Mouse (Mus musculus) MEL (cell line): ENCODE results near the gene Elk4. TPM values are rescaled to one million over a fixed set of nuclear protein-coding genes. Genes with fewer than 3 reads are reported as not detected.

Experiments
- DNase-seq: peaks from one replicate; pipeline ENCODE4 v3.0.0; 2011; ENCODE audit warnings: low read depth, low spot score
- H3K27ac ChIP-seq: 2 replicates; pipeline ENCODE4 v1.5.1; 2012; ENCODE audit warnings: low read depth, mild to moderate bottlenecking, control low read depth, low read length, moderate library complexity; ENCODE audit not compliant: control insufficient read depth
- H3K27me3 ChIP-seq, 2 experiments: fragments of 150-350 bp in 1 of 2; sonication (generic) in 1 of 2; 2 replicates each; pipeline ENCODE4 v1.6.1; 2012; ENCODE audit warnings: low read length in 2 of 2, mild to moderate bottlenecking in 2 of 2, improper control_type of control experiment in 1 of 2, moderate library complexity in 1 of 2; ENCODE audit not compliant: insufficient read depth in 2 of 2, control insufficient read depth in 1 of 2
- H3K36me3 ChIP-seq, 2 experiments: 2 replicates each; pipeline ENCODE4 v1.6.1; 2012 to 2014; ENCODE audit warnings: low read length in 2 of 2, improper control_type of control experiment in 1 of 2, inconsistent platforms in 1 of 2, mild to moderate bottlenecking in 1 of 2; ENCODE audit not compliant: insufficient read depth in 2 of 2, control insufficient read depth in 1 of 2
- H3K4me1 ChIP-seq, 2 experiments: fragments of 150-350 bp in 1 of 2; sonication (generic) in 1 of 2; 2 replicates each; pipeline ENCODE4 v1.6.1; 2012; ENCODE audit warnings: low read length in 2 of 2, improper control_type of control experiment in 1 of 2, mild to moderate bottlenecking in 1 of 2; ENCODE audit not compliant: insufficient read depth in 2 of 2, control insufficient read depth in 1 of 2
- H3K4me3 ChIP-seq, 2 experiments: fragments of 150-350 bp in 1 of 2; sonication (generic) in 1 of 2; 2 replicates each; pipeline ENCODE4 v1.5.1; 2012; ENCODE audit warnings: low read depth in 2 of 2, low read length in 2 of 2, mild to moderate bottlenecking in 2 of 2, moderate library complexity in 2 of 2, control low read depth in 1 of 2, improper control_type of control experiment in 1 of 2; ENCODE audit not compliant: control insufficient read depth in 1 of 2, insufficient read depth in 1 of 2
- H3K79me2 ChIP-seq: 2 replicates; pipeline ENCODE4 v1.6.1; 2012; ENCODE audit warnings: mild to moderate bottlenecking, low read length, moderate library complexity; ENCODE audit not compliant: control insufficient read depth, poor library complexity, insufficient read depth
- H3K9ac ChIP-seq: 2 replicates; pipeline ENCODE4 v1.6.1; 2012; ENCODE audit warnings: low read depth, mild to moderate bottlenecking, control low read depth, low read length, moderate library complexity; ENCODE audit not compliant: control insufficient read depth, poor library complexity, severe bottlenecking
- H3K9me3 ChIP-seq: fragments of 150-350 bp; sonication (generic); replicated peaks from 2 replicates; pipeline ENCODE4 v1.6.1; 2012; ENCODE audit warnings: mild to moderate bottlenecking, low read length, improper control_type of control experiment, moderate library complexity; ENCODE audit not compliant: insufficient read depth
- CHD1 ChIP-seq: IDR thresholded peaks from 2 replicates; pipeline ENCODE4 v1.6.1; 2012; ENCODE audit warnings: low read depth, mild to moderate bottlenecking, inconsistent platforms, low read length, improper control_type of control experiment
- CHD2 ChIP-seq: IDR thresholded peaks from 2 replicates; pipeline ENCODE4 v1.6.1; 2011; ENCODE audit warnings: low read length, improper control_type of control experiment
- CTCF ChIP-seq, 3 experiments: IDR thresholded peaks in 2 of 3; conservative IDR thresholded peaks in 1 of 3; 2 replicates each; pipeline ENCODE4 v1.5.1; 2011 to 2012; ENCODE audit warnings: low read length in 3 of 3, low read depth in 2 of 3, mild to moderate bottlenecking in 2 of 3, improper control_type of control experiment in 1 of 3, inconsistent platforms in 1 of 3, mixed read lengths in 1 of 3, moderate library complexity in 1 of 3; ENCODE audit not compliant: control insufficient read depth in 1 of 3, insufficient read depth in 1 of 3, poor library complexity in 1 of 3, severe bottlenecking in 1 of 3
- ELF1 ChIP-seq: IDR thresholded peaks from 2 replicates; pipeline ENCODE4 v1.6.1; 2014; ENCODE audit warnings: low read depth, mild to moderate bottlenecking, inconsistent platforms, low read length, improper control_type of control experiment, moderate library complexity
- EP300 ChIP-seq, 2 experiments: IDR thresholded peaks; 2 replicates each; pipeline ENCODE4 v1.6.1; 2011; ENCODE audit warnings: improper control_type of control experiment in 2 of 2, low read length in 2 of 2, low read depth in 1 of 2, mild to moderate bottlenecking in 1 of 2
- ETS1 ChIP-seq: IDR thresholded peaks from 2 replicates; pipeline ENCODE4 v1.6.1; 2012; ENCODE audit warnings: low read depth, mild to moderate bottlenecking, inconsistent platforms, low read length, improper control_type of control experiment, moderate library complexity
- GABPA ChIP-seq: IDR thresholded peaks from 2 replicates; pipeline ENCODE4 v1.6.1; 2012; ENCODE audit warnings: low read depth, mild to moderate bottlenecking, inconsistent platforms, low read length, improper control_type of control experiment, moderate library complexity
- HCFC1 ChIP-seq: IDR thresholded peaks from 2 replicates; pipeline ENCODE4 v1.6.1; 2012; ENCODE audit warnings: low read depth, mild to moderate bottlenecking, inconsistent platforms, low read length, improper control_type of control experiment, moderate library complexity
- JUND ChIP-seq: IDR thresholded peaks from 2 replicates; pipeline ENCODE4 v1.6.1; 2011; ENCODE audit warnings: low read depth, mild to moderate bottlenecking, improper control_type of control experiment, low read length
- KAT2A ChIP-seq: conservative IDR thresholded peaks from 2 replicates; pipeline ENCODE4 v1.6.1; 2012; ENCODE audit warnings: low read depth, low read length, improper control_type of control experiment, inconsistent platforms
- MAX ChIP-seq: IDR thresholded peaks from 2 replicates; pipeline ENCODE4 v1.6.1; 2011; ENCODE audit warnings: low read length, improper control_type of control experiment
- MAZ ChIP-seq: IDR thresholded peaks from 2 replicates; pipeline ENCODE4 v1.6.1; 2012; ENCODE audit warnings: low read depth, mild to moderate bottlenecking, inconsistent platforms, low read length, improper control_type of control experiment
- MEF2A ChIP-seq: IDR thresholded peaks from 2 replicates; pipeline ENCODE4 v1.6.1; 2014; ENCODE audit warnings: low read depth, mild to moderate bottlenecking, inconsistent platforms, low read length, improper control_type of control experiment; ENCODE audit not compliant: poor library complexity, insufficient replicate concordance, severe bottlenecking; ENCODE audit errors: extremely low read depth
- MXI1 ChIP-seq: IDR thresholded peaks from 2 replicates; pipeline ENCODE4 v1.6.1; 2011; ENCODE audit warnings: mild to moderate bottlenecking, low read depth, low read length, improper control_type of control experiment
- MYB ChIP-seq: IDR thresholded peaks from 2 replicates; pipeline ENCODE4 v1.6.1; 2011; ENCODE audit warnings: mild to moderate bottlenecking, low read depth, low read length, improper control_type of control experiment
- MYC ChIP-seq: IDR thresholded peaks from 2 replicates; pipeline ENCODE4 v1.6.1; 2011; ENCODE audit warnings: low read depth, mild to moderate bottlenecking, low read length, improper control_type of control experiment, moderate library complexity
- NELFE ChIP-seq: IDR thresholded peaks from 2 replicates; pipeline ENCODE4 v1.6.1; 2011; ENCODE audit warnings: low read depth, low read length, improper control_type of control experiment
- NRF1 ChIP-seq: IDR thresholded peaks from 2 replicates; pipeline ENCODE4 v1.6.1; 2014; ENCODE audit warnings: low read depth, mild to moderate bottlenecking, inconsistent platforms, low read length, improper control_type of control experiment, moderate library complexity; ENCODE audit not compliant: poor library complexity, insufficient read depth, severe bottlenecking
- POLR2A ChIP-seq, 2 experiments: IDR thresholded peaks; 2 replicates each; pipeline ENCODE4 v1.6.1; 2011 to 2012; ENCODE audit warnings: low read length in 2 of 2, mild to moderate bottlenecking in 2 of 2, control low read depth in 1 of 2, improper control_type of control experiment in 1 of 2, low read depth in 1 of 2, moderate library complexity in 1 of 2; ENCODE audit not compliant: control insufficient read depth in 1 of 2, insufficient read depth in 1 of 2, poor library complexity in 1 of 2
- POLR2AphosphoS2 ChIP-seq: IDR thresholded peaks from 2 replicates; pipeline ENCODE4 v1.6.1; 2011; ENCODE audit warnings: low read length, improper control_type of control experiment
- POLR2AphosphoS5 ChIP-seq: IDR thresholded peaks from 2 replicates; pipeline ENCODE4 v1.6.1; 2012; ENCODE audit warnings: low read depth, borderline replicate concordance, mild to moderate bottlenecking, inconsistent platforms, low read length, moderate library complexity, mixed read lengths
- RAD21 ChIP-seq: IDR thresholded peaks from 2 replicates; pipeline ENCODE4 v1.6.1; 2011; ENCODE audit warnings: mild to moderate bottlenecking, low read depth, low read length, improper control_type of control experiment
- RCOR1 ChIP-seq: IDR thresholded peaks from 2 replicates; pipeline ENCODE4 v1.6.1; 2012; ENCODE audit warnings: low read depth, mild to moderate bottlenecking, inconsistent platforms, low read length, improper control_type of control experiment
- SIN3A ChIP-seq: IDR thresholded peaks from 2 replicates; pipeline ENCODE4 v1.6.1; 2012; ENCODE audit warnings: low read length, improper control_type of control experiment, inconsistent platforms
- SMC3 ChIP-seq: IDR thresholded peaks from 2 replicates; pipeline ENCODE4 v1.6.1; 2011; ENCODE audit warnings: low read depth, low read length, improper control_type of control experiment
- TAL1 ChIP-seq: IDR thresholded peaks from 2 replicates; pipeline ENCODE4 v1.6.1; 2012; ENCODE audit warnings: mild to moderate bottlenecking, inconsistent platforms, low read length, moderate library complexity, mixed read lengths
- TBP ChIP-seq: IDR thresholded peaks from 2 replicates; pipeline ENCODE4 v1.8.0; 2011; ENCODE audit warnings: low read depth, low read length, improper control_type of control experiment
- TCF12 ChIP-seq: IDR thresholded peaks from 2 replicates; pipeline ENCODE4 v1.6.1; 2014; ENCODE audit warnings: low read depth, mild to moderate bottlenecking, inconsistent platforms, low read length, improper control_type of control experiment, moderate library complexity
- UBTF ChIP-seq: IDR thresholded peaks from 2 replicates; pipeline ENCODE4 v1.6.1; 2012; ENCODE audit warnings: low read depth, mild to moderate bottlenecking, inconsistent platforms, low read length, improper control_type of control experiment, moderate library complexity, borderline replicate concordance; ENCODE audit not compliant: insufficient read depth
- USF1 ChIP-seq: IDR thresholded peaks from 2 replicates; pipeline ENCODE4 v1.6.1; 2014; ENCODE audit warnings: low read depth, mild to moderate bottlenecking, inconsistent platforms, low read length, improper control_type of control experiment, moderate library complexity
- USF2 ChIP-seq, 2 experiments: IDR thresholded peaks; 2 replicates each; pipeline ENCODE4 v1.6.1; 2011 to 2012; ENCODE audit warnings: improper control_type of control experiment in 2 of 2, low read length in 2 of 2, borderline replicate concordance in 1 of 2, inconsistent platforms in 1 of 2, low read depth in 1 of 2, mild to moderate bottlenecking in 1 of 2; ENCODE audit not compliant: insufficient read depth in 1 of 2
- ZC3H11A ChIP-seq: IDR thresholded peaks from 2 replicates; pipeline ENCODE4 v1.6.1; 2012; ENCODE audit warnings: low read depth, mild to moderate bottlenecking, inconsistent platforms, low read length, improper control_type of control experiment
- ZMIZ1 ChIP-seq: IDR thresholded peaks from 2 replicates; pipeline ENCODE4 v1.6.1; 2012; ENCODE audit warnings: low read depth, mild to moderate bottlenecking, inconsistent platforms, low read length, improper control_type of control experiment, moderate library complexity
- ZNF384 ChIP-seq: IDR thresholded peaks from 2 replicates; pipeline ENCODE4 v1.6.1; 2012; ENCODE audit warnings: low read depth, mild to moderate bottlenecking, inconsistent platforms, low read length, improper control_type of control experiment
- polyA plus RNA-seq, 2 experiments: library from polyadenylated mRNA; stranded (reverse) in 1 of 2; unstranded in 1 of 2; fragments of >175 nt in 1 of 2; fragments of >200 nt in 1 of 2; gene quantifications; 2 replicates each; pipeline versions ENCODE4 v1.2.1 to v1.2.4; 2012; ENCODE audit warnings: low replicate concordance in 2 of 2, low read depth in 1 of 2; ENCODE audit not compliant: insufficient read length in 2 of 2, insufficient read depth in 1 of 2, missing spikeins in 1 of 2
- total RNA-seq: library from RNA; depleted of rRNA; stranded (reverse); fragments of 300-350 nt; gene quantifications from 2 replicates; pipeline ENCODE4 v1.2.3, GENCODE M21; 2012

Elk4 gene
- total and polyA plus RNA-seq, 3 experiments = 19.4 to 191 (median 20.3) TPM

DNA sequence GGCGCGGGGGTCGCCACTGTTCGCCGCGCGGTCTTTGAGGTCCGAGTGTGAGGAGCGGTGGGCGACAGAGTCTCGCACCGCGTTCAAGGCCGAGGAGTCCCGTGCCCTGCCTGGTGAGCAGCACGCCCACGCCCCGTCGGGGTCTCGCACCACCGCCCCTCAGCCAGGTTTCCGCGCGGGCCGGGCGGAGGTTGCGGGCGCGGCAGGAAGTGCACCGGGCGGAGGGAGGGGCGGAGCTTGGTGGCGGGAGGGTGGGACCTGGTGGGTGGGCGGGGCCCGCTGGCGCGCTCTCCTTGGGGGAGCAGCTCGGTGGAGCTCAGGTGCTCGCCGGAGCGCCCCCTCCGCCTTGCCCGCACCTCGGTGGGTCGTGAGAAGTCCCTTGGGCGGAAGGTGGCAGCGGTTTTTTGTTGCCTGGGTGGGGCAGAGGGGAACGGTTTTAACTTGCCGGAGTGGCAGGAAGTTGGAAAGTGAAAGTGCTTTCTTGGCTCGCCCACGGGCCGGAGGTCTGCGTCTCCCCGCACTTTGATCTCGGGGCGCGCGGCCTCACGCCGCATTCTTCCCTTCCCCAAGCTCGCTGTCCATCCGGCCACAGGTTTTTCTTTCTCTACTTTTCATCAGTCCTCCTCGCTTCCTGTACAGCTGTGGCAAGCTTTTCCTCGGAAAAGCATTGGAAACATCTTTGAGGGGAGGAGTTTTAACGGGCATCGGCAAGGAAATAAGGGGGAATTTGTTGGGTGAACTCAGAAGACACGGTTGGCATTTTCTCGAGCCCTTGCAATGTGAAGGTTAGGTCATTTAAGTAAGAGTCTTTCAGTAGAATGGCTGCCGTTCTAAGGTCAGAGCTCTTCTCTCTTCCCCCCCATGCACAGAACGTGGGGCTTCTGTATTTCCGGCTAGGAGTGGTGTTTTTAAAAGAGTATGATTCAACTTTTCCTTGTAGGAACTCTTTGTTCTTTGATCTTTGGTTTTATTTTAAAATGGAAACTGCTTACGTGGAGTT lies 721 bp downstream of the Elk4 start:
- Histone ChIP-seq H3K9ac (peak overlapping the region; percentile 93), H3K4me1 (peaks cover 22 to 29% of the 10 kb centered on the region in 2 experiments), H3K36me3 (peaks cover 2 to 35% of the 10 kb centered on the region in 2 experiments; a peak in 3 of 4 replicates)
- TF ChIP-seq MYB (no peak), JUND (no peak), RAD21 (no peak), TCF12 (no peak), MXI1 (peak; percentile 54; the same call in 1 of the 2 replicates), POLR2AphosphoS2 (peak; percentile 80; the same call in 1 of the 2 replicates), NRF1 (no peak; the same call in 1 of the 2 replicates), TBP (no peak; the same call in 1 of the 2 replicates), ELF1 (peak; percentile 37; the same call in 1 of the 2 replicates), ZMIZ1 (peak; percentile 54; the same call in 1 of the 2 replicates), MEF2A (no peak), EP300 (IDR thresholded peaks at IDR 0.05; ENCODE audit: low read depth in 1 of 2, low read length in 2 of 2) (peak in 1 of 2 experiments; percentile 11; a peak in 1 of 4 replicates), SIN3A (peak; percentile 81), USF2 (IDR thresholded peaks at IDR 0.05; ENCODE audit: borderline replicate concordance in 1 of 2, insufficient read depth in 1 of 2, low read depth in 1 of 2, low read length in 2 of 2) (no peak), GABPA (no peak), POLR2A (IDR thresholded peaks at IDR 0.05; ENCODE audit: control insufficient read depth in 1 of 2, insufficient read depth in 1 of 2, low read depth in 1 of 2, low read length in 2 of 2, poor library complexity in 1 of 2) (peak; percentile 38 to 78), ZNF384 (no peak), UBTF (no peak), ZC3H11A (no peak), RCOR1 (no peak), CHD1 (no peak; the same call in 1 of the 2 replicates), SMC3 (no peak), MYC (peak; percentile 42; the same call in 1 of the 2 replicates), MAZ (peak; percentile 58; the same call in 1 of the 2 replicates), CHD2 (no peak), POLR2AphosphoS5 (0 out of 2 replicates have a peak, but pooled peaks have one; percentile 55), USF1 (no peak), CTCF (IDR thresholded peaks at IDR 0.05 in 2 of 3, conservative IDR thresholded peaks at IDR 0.05 in 1 of 3; ENCODE audit: control insufficient read depth in 1 of 3, insufficient read depth in 1 of 3, low read depth in 2 of 3, low read length in 3 of 3, poor library complexity in 1 of 3, severe bottlenecking in 1 of 3) (peak in 1 of 3 experiments; percentile 3; a peak in 1 of 6 replicates), MAX (peak; percentile 58; the same call in 1 of the 2 replicates), TAL1 (no peak), ETS1 (peak; percentile 26), NELFE (peak; percentile 15), KAT2A (no peak), HCFC1 (peak; percentile 63; the same call in 1 of the 2 replicates)

More for the DNA sequence above, 721 bp downstream of the Elk4 start:
- Histone ChIP-seq H3K27ac (peak overlapping the region; percentile 98), H3K27me3 (no peaks in the 10 kb centered on the region), H3K9me3 (no peaks in the 10 kb centered on the region), H3K4me3 (peak overlapping the region; percentile 90 to 96), H3K79me2 (peaks cover 51% of the 10 kb centered on the region)
- peak; percentile 93 for DNase-seq
